Mouse (Mus musculus): Measurements from ENCODE around the gene Sgip1. TPM values are rescaled to one million over a fixed set of nuclear protein-coding genes. Genes with fewer than 3 reads are reported as not detected.

Sgip1 gene
- polyA plus RNA-seq, 1 experiment: 10.3 TPM

- H3K36me3 ChIP-seq (ENCODE audit: control insufficient read depth, insufficient read depth, low read length): no peaks in the 10 kb centered on the region
- H3K27me3 ChIP-seq (ENCODE audit: control insufficient read depth, insufficient read depth, low read length): no peaks in the 10 kb centered on the region
- H3K4me1 ChIP-seq (ENCODE audit: control insufficient read depth, insufficient read depth, low read length): no peaks in the 10 kb centered on the region
- no peak overlapping the region for H3K4me3 ChIP-seq (ENCODE audit: control insufficient read depth, low read depth, low read length)
- TF ChIP-seq POLR2A (IDR thresholded peaks at IDR 0.05; ENCODE audit: control insufficient read depth, low read depth, low read length): no peak
- no peak for TF ChIP-seq CTCF (IDR thresholded peaks at IDR 0.05; ENCODE audit: control insufficient read depth, insufficient read depth, insufficient replicate concordance, low read depth, low read length)
- no peak overlapping the region for H3K27ac ChIP-seq (ENCODE audit: control insufficient read depth, insufficient read depth, low read depth, low read length)
Observed at GRCm38 (mm10) chr4:102813346-102813745, 72.2 kb downstream of the Sgip1 start.

DNA sequence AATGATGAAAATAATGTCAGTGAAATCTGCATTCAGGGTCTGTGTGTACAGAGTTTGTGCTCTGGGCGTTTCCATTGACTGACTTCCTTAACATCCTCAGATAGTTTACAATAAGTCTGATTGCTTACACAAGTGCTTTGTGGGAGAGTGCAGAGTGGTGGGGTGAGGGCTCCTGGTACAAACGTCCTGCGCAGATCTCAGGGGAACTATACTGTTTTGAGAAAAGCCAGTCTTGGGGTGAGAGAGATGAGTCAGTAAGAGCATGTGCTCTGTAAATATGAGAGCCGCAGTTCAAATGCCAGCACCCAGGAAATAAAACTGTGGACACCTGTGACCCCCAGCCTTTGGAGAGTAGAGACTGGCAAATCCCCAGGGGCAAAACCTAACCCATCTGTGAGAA is 80.7 kb downstream of the Sgip1 start:
- H3K4me3 ChIP-seq (ENCODE audit: control insufficient read depth, low read depth, low read length): no peak overlapping the region
- H3K27ac ChIP-seq (ENCODE audit: control insufficient read depth, insufficient read depth, low read depth, low read length): no peak overlapping the region
- H3K4me1 ChIP-seq (ENCODE audit: control insufficient read depth, insufficient read depth, low read length): no peaks in the 10 kb centered on the region
- H3K27me3 ChIP-seq (ENCODE audit: control insufficient read depth, insufficient read depth, low read length): no peaks in the 10 kb centered on the region
- no peaks in the 10 kb centered on the region for H3K36me3 ChIP-seq (ENCODE audit: control insufficient read depth, insufficient read depth, low read length)
- no peak for TF ChIP-seq CTCF (IDR thresholded peaks at IDR 0.05; ENCODE audit: control insufficient read depth, insufficient read depth, insufficient replicate concordance, low read depth, low read length)
- TF ChIP-seq POLR2A (IDR thresholded peaks at IDR 0.05; ENCODE audit: control insufficient read depth, low read depth, low read length): no peak

- Histone ChIP-seq H3K36me3 (ENCODE audit: control insufficient read depth, insufficient read depth, low read length) (no peaks in the 10 kb centered on the region), H3K4me1 (ENCODE audit: control insufficient read depth, insufficient read depth, low read length) (no peaks in the 10 kb centered on the region), H3K27ac (ENCODE audit: control insufficient read depth, insufficient read depth, low read depth, low read length) (no peak overlapping the region), H3K27me3 (ENCODE audit: control insufficient read depth, insufficient read depth, low read length) (no peaks in the 10 kb centered on the region), H3K4me3 (ENCODE audit: control insufficient read depth, low read depth, low read length) (no peak overlapping the region)
- no peak for TF ChIP-seq CTCF (IDR thresholded peaks at IDR 0.05; ENCODE audit: control insufficient read depth, insufficient read depth, insufficient replicate concordance, low read depth, low read length)
- no peak for TF ChIP-seq POLR2A (IDR thresholded peaks at IDR 0.05; ENCODE audit: control insufficient read depth, low read depth, low read length)
Observed at GRCm38 (mm10) chr4:102824494-102824893, 83.4 kb downstream of the Sgip1 start.

DNA sequence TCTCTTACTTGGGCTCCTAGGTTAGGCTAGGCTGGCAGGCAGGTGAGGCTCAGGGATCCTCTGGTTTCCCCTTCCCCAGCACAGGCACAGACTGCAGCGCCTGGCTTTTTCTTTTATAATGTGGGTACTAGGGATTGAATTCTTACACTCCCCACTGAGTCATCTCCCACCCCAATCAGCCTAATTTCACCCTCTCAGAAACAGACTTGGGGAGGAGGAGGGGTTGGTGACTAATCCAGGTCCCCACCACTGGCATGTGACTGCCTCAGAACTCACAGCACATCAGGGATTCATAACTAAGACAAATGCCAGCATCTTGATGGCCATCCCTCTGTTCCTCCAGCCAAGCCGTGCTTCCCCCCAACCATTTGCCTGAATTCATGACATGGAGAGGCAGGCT is 85.1 kb downstream of the Sgip1 start:
- no peaks in the 10 kb centered on the region for H3K4me1 ChIP-seq (ENCODE audit: control insufficient read depth, insufficient read depth, low read length)
- H3K27ac ChIP-seq (ENCODE audit: control insufficient read depth, insufficient read depth, low read depth, low read length): no peak overlapping the region
- TF ChIP-seq CTCF (IDR thresholded peaks at IDR 0.05; ENCODE audit: control insufficient read depth, insufficient read depth, insufficient replicate concordance, low read depth, low read length) (no peak), POLR2A (IDR thresholded peaks at IDR 0.05; ENCODE audit: control insufficient read depth, low read depth, low read length) (no peak)
- no peak overlapping the region for H3K4me3 ChIP-seq (ENCODE audit: control insufficient read depth, low read depth, low read length)
- no peaks in the 10 kb centered on the region for H3K27me3 ChIP-seq (ENCODE audit: control insufficient read depth, insufficient read depth, low read length)
- no peaks in the 10 kb centered on the region for H3K36me3 ChIP-seq (ENCODE audit: control insufficient read depth, insufficient read depth, low read length)

DNA sequence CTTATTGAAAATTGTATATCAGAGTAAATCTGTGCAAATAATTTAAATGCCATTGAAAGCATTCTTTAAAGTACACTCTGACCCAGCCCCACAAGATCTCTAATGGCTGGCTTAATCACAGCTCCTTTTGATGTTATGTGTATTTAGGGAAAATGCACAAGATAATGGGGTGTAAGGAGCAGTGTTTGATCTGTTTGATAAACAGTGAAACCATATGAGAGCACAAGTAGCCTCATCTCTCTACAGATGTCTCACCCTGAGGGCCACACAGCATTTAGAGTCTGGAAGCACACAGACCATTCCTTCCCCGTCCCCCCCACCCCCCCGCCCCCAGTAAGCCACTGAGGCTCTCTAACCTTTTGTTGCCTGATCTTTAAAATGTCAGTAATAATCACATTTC is 87.4 kb downstream of the Sgip1 start:
- Histone ChIP-seq H3K4me1 (ENCODE audit: control insufficient read depth, insufficient read depth, low read length) (no peaks in the 10 kb centered on the region), H3K27me3 (ENCODE audit: control insufficient read depth, insufficient read depth, low read length) (no peaks in the 10 kb centered on the region), H3K4me3 (ENCODE audit: control insufficient read depth, low read depth, low read length) (no peak overlapping the region), H3K36me3 (ENCODE audit: control insufficient read depth, insufficient read depth, low read length) (no peaks in the 10 kb centered on the region), H3K27ac (ENCODE audit: control insufficient read depth, insufficient read depth, low read depth, low read length) (no peak overlapping the region)
- no peak for TF ChIP-seq POLR2A (IDR thresholded peaks at IDR 0.05; ENCODE audit: control insufficient read depth, low read depth, low read length)
- no peak for TF ChIP-seq CTCF (IDR thresholded peaks at IDR 0.05; ENCODE audit: control insufficient read depth, insufficient read depth, insufficient replicate concordance, low read depth, low read length)

GRCm38 (mm10) chr4:102833191-102833590 is 92.1 kb downstream of the Sgip1 start:
- no peak for TF ChIP-seq CTCF (IDR thresholded peaks at IDR 0.05; ENCODE audit: control insufficient read depth, insufficient read depth, insufficient replicate concordance, low read depth, low read length)
- no peak for TF ChIP-seq POLR2A (IDR thresholded peaks at IDR 0.05; ENCODE audit: control insufficient read depth, low read depth, low read length)
- H3K27ac ChIP-seq (ENCODE audit: control insufficient read depth, insufficient read depth, low read depth, low read length): no peak overlapping the region

GRCm38 (mm10) chr4:102833726-102834125 is 92.6 kb downstream of the Sgip1 start:
- Histone ChIP-seq H3K36me3 (ENCODE audit: control insufficient read depth, insufficient read depth, low read length) (no peaks in the 10 kb centered on the region), H3K4me3 (ENCODE audit: control insufficient read depth, low read depth, low read length) (no peak overlapping the region), H3K27ac (ENCODE audit: control insufficient read depth, insufficient read depth, low read depth, low read length) (no peak overlapping the region), H3K4me1 (ENCODE audit: control insufficient read depth, insufficient read depth, low read length) (no peaks in the 10 kb centered on the region), H3K27me3 (ENCODE audit: control insufficient read depth, insufficient read depth, low read length) (no peaks in the 10 kb centered on the region)
- TF ChIP-seq CTCF (IDR thresholded peaks at IDR 0.05; ENCODE audit: control insufficient read depth, insufficient read depth, insufficient replicate concordance, low read depth, low read length): no peak

More at GRCm38 (mm10) chr4:102833191-102833590, 92.1 kb downstream of the Sgip1 start:
- Histone ChIP-seq H3K27me3 (ENCODE audit: control insufficient read depth, insufficient read depth, low read length) (no peaks in the 10 kb centered on the region), H3K36me3 (ENCODE audit: control insufficient read depth, insufficient read depth, low read length) (no peaks in the 10 kb centered on the region), H3K4me1 (ENCODE audit: control insufficient read depth, insufficient read depth, low read length) (no peaks in the 10 kb centered on the region), H3K4me3 (ENCODE audit: control insufficient read depth, low read depth, low read length) (no peak overlapping the region)

DNA sequence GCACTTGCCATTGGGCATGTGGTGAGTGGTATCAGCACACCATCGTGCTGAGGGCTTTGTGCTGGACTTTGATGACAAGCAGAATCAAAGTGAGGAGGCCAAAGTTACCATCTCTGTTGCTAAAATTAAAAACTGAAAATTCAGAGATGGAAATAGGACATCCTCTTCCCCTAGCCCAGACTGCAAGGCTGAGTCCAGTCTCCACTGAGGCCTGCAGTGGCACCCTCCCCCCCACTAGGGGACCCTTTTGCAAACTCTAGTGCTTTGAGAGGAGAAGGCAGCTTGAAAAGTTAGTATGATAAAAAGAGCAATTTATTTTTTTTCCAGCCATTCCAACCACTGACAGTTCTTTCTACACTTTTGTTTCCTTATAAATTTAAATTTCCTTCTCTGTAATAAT is 93.6 kb downstream of the Sgip1 start:
- H3K4me3 ChIP-seq (ENCODE audit: control insufficient read depth, low read depth, low read length): no peak overlapping the region
- no peaks in the 10 kb centered on the region for H3K36me3 ChIP-seq (ENCODE audit: control insufficient read depth, insufficient read depth, low read length)
- no peaks in the 10 kb centered on the region for H3K4me1 ChIP-seq (ENCODE audit: control insufficient read depth, insufficient read depth, low read length)
- no peaks in the 10 kb centered on the region for H3K27me3 ChIP-seq (ENCODE audit: control insufficient read depth, insufficient read depth, low read length)
- no peak overlapping the region for H3K27ac ChIP-seq (ENCODE audit: control insufficient read depth, insufficient read depth, low read depth, low read length)
- TF ChIP-seq CTCF (IDR thresholded peaks at IDR 0.05; ENCODE audit: control insufficient read depth, insufficient read depth, insufficient replicate concordance, low read depth, low read length) (no peak), POLR2A (IDR thresholded peaks at IDR 0.05; ENCODE audit: control insufficient read depth, low read depth, low read length) (no peak)

All from testis, adult 2 months (tissue).